Mouse (Mus musculus) mature B cell (primary cell): ENCODE measurements around the gene Pip5k1b.

Experiments used
- in situ Hi-C: fragments of 300-500 bp; cut with MboI; formaldehyde crosslinking; loops from 2 replicates; pipeline ENCODE4 v1.14.3; 2019

Gene Pip5k1b

GRCm38 (mm10) chr19:24416975-24417658 is 138.6 kb downstream of the Pip5k1b start:
- in situ Hi-C loops = no loop called here

GRCm38 (mm10) chr19:24415778-24416621 is 139.7 kb downstream of the Pip5k1b start:
- in situ Hi-C loops = no loop called here

- in situ Hi-C loops = no loop called here
These were observed 146.7 kb downstream of the Pip5k1b start for GRCm38 (mm10) chr19:24408863-24409564.

- in situ Hi-C loops = no loop called here
These were observed 151.0 kb downstream of the Pip5k1b start for GRCm38 (mm10) chr19:24404716-24405115.

GRCm38 (mm10) chr19:24403245-24403644 is 152.4 kb downstream of the Pip5k1b start:
- in situ Hi-C loops = no loop called here

- in situ Hi-C loops = no loop called here
These were observed 161.8 kb downstream of the Pip5k1b start for GRCm38 (mm10) chr19:24393920-24394319.

- in situ Hi-C loops = no loop called here
These were observed 164.0 kb downstream of the Pip5k1b start for GRCm38 (mm10) chr19:24391519-24392251.

- in situ Hi-C loops = no loop called here
These were observed 168.5 kb downstream of the Pip5k1b start for GRCm38 (mm10) chr19:24386956-24387865.

- in situ Hi-C loops = no loop called here
These were observed 177.2 kb downstream of the Pip5k1b start for GRCm38 (mm10) chr19:24378470-24378869.

- in situ Hi-C loops = no loop called here
These were observed 183.7 kb downstream of the Pip5k1b start for GRCm38 (mm10) chr19:24371763-24372640.

GRCm38 (mm10) chr19:24368419-24368818 is 187.3 kb downstream of the Pip5k1b start:
- in situ Hi-C loops = no loop called here

- in situ Hi-C loops = no loop called here
These were observed 187.9 kb downstream of the Pip5k1b start for GRCm38 (mm10) chr19:24367722-24368121.

GRCm38 (mm10) chr19:24366747-24367146 is 188.9 kb downstream of the Pip5k1b start:
- in situ Hi-C loops = no loop called here

GRCm38 (mm10) chr19:24362626-24363321 is 192.9 kb downstream of the Pip5k1b start:
- in situ Hi-C loops = no loop called here

GRCm38 (mm10) chr19:24359270-24359669 is 196.4 kb downstream of the Pip5k1b start:
- in situ Hi-C loops = no loop called here

GRCm38 (mm10) chr19:24352298-24352959 is 203.2 kb downstream of the Pip5k1b start:
- in situ Hi-C loops = no loop called here

- in situ Hi-C loops = no loop called here
These were observed 211.2 kb downstream of the Pip5k1b start for GRCm38 (mm10) chr19:24344501-24344900.

GRCm38 (mm10) chr19:24342786-24343185 is 212.9 kb downstream of the Pip5k1b start:
- in situ Hi-C loops = no loop called here
